Mouse (Mus musculus): Measurements from ENCODE around the gene Ugt2a1.

DNA sequence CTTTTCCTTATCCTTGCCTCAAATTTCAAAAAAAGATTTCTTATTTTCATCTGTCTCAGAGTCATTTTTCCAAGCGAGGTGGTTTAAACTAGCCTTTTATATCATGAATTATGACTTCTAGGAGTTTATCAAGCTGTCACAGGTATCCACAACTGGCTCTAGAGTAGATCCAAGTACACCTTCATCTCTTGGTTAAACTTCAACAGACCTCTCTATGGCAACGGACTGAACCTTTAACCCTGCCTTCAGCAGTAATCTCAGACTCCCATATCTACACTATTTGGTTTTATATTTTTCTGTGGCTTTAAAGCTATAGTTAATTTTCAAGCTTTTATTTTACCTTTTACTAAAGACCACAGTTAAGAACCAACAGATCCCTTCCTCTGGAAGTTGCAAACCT is 41.6 kb upstream of the Ugt2a1 start:
- TF ChIP-seq EP300 (IDR thresholded peaks at IDR 0.05; ENCODE audit: low read depth), result no peak
- no peak for TF ChIP-seq CTCF (IDR thresholded peaks at IDR 0.05; ENCODE audit: low read depth)
